Mouse (Mus musculus) adrenal gland, postnatal 10 days (tissue): ENCODE results near the gene Jhy. TPM values are rescaled to one million over a fixed set of nuclear protein-coding genes. Genes with fewer than 3 reads are reported as not detected.

Experiments used
- DNase-seq: peaks from one replicate; pipeline ENCODE4 v3.0.0; 2021; ENCODE audit warnings: mixed read lengths
- total RNA-seq, 2 experiments: library from RNA; stranded (reverse); gene quantifications; 2 replicates each; pipeline ENCODE4 v1.2.3; 2021

Gene Jhy
- total RNA-seq, 2 experiments from 2014 or later, result 0.15 TPM

DNA sequence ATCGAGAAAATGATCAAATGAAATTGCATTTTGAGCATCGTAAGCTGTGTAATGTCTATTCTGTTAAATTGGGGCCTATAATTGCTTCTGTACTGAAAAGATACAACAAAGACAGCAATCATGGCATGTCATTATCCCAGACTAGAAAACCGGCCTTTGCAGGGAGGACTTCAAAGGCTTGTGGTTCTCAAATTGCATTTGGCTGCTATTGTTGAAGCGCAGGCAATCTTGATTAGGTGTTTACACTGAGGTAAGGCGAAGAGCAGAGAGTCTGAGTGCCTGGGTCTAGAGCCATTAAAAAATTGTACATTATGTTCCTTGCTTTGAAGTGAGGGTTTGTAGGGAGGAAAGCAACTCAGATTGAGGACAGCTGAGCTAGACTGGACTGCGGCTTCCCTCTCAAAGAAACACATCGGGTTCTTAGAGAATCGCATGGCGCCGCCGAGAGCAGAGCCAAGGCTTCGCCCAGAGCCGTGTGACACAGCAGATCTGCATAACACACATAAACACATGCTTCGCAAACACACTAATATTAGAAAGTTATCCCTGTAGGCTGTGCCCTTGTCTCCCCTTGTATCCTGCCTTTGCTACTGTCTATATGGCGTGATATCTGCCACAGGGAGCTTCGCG is 36.5 kb downstream of the Jhy start:
- no peak for DNase-seq

DNA sequence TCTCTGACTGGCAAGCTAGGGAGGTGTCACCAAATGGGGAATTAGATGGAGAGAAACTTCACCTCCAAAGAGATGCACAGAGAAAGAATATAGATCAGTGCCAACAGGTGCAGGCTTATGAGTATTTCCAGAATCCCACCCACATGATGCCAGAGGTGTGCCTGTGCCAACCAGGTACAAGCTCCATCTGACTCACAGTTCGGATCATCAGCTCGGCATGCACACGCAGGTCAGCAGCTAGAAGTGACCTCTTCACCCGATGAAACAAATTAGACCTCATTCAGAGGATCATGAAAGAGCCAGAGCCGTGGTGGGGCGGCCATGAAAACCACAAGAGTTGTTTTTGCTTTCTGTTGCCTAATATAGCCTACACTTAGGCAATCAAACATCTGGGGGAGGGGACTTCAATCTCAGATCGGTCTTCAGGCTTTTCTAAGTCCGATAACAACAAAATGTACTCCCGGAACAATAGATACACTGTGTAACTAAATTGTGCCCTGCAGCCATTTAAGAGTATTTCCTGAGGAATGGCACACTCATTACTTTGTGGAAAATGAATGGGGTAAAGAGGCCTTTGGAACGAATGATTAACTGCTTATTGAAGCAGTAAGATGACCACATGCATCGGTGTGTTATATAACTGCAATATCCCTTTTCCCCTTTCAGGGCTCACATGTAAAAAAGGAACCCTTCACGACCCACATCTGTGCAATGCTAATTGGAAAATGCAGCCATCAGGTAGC is 45.9 kb downstream of the Jhy start:
- DNase-seq, result no peak

- no peak for DNase-seq
Observed at GRCm38 (mm10) chr9:40908915-40909314, 55.0 kb downstream of the Jhy start.

GRCm38 (mm10) chr9:40908411-40908810 is 55.5 kb downstream of the Jhy start:
- DNase-seq, result no peak

GRCm38 (mm10) chr9:40907413-40907812 is 56.5 kb downstream of the Jhy start:
- DNase-seq, result no peak

DNA sequence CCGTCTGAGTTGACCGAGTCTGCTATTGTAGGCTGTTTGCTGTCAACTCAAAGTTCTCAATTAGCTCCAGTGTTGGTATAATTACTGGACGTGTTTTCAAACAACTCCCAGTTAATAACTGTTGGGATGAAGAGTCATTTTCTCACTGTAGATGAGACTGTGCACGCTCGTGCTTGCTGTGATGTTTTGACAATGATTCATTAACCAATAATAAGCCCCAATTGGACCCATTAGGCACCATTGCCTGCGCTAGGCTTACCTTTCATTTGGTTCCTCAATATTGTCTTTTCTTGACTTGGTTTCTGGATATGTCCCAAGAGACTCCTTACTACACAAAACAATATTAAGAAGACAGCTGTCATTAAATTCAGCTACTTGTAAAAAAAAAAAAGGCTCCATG is 71.5 kb downstream of the Jhy start:
- DNase-seq, result no peak

GRCm38 (mm10) chr9:40889389-40889788 is 74.5 kb downstream of the Jhy start:
- DNase-seq, result no peak

- DNase-seq, result no peak
Observed at GRCm38 (mm10) chr9:40885669-40886068, 78.2 kb downstream of the Jhy start.

DNA sequence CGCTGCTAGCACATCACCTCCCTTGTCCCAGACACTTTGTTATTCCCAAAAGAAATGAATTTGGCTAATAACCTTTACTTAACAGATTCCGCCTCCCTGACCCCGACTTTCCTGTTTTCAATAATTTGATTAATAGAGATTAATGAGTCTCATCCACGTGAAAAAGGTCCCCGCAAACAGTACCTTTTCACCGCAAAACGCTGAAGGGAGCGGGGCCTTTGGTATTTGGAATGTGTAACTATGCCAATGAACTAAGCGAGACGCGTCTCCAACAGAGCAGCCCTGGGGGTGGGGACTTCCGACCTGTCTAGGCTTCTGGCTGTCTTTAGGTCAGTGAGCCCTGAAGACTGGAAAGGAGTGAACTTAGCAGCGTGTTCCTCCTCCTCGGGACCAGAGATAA is 84.9 kb downstream of the Jhy start:
- DNase-seq, result no peak

- no peak for DNase-seq
Observed at GRCm38 (mm10) chr9:40878291-40878945, 85.5 kb downstream of the Jhy start.

DNA sequence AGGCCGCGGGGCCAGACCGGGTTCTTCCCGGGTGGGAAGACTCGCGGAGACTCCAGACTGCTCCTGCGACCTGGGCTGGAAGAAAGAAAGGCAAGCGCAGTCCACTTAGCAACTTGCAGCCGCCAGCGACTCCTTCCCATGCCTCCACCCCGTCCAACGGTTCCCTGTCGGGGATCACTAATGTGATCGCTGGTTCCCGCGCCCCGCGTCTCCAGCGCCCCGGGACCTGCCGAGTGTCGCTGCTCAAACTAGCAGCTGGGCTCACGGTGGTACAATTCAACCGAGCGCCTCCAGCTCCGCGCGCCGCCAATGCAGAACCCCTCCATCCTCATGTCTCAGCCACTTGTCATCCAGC is 86.1 kb downstream of the Jhy start:
- DNase-seq, result no peak

DNA sequence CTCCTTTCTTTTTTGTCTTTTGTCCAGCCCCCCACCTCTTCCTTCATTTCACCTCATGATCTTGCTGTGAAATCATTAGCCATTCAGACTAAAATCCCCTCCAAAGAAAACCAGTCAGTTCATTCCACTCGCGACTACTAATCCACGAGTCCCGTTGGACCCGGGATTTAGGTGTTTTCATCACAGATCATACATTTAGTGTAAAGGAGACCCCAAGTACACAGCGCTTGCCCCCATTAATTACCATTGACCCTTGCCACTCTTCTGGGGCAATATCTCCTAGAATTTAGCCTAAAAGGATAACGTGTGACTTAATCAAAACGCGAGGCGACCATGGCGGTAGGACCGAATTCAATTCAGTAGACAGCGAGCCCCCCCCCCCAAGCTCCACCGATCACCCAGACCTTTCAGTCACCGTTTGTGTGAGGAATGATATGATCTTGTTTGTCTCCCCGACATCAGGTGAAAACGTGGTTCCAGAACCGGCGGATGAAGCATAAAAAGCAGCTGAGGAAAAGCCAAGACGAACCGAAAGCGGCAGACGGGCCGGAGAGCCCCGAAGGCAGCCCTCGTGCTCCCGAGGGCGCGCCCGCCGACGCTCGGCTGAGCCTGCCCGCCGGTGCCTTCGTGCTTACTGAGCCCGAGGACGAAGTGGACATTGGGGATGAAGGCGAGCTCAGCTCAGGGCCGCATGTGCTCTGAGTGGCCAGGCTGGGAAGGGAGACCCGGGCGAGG is 86.6 kb downstream of the Jhy start:
- DNase-seq, result peak; percentile 6

DNA sequence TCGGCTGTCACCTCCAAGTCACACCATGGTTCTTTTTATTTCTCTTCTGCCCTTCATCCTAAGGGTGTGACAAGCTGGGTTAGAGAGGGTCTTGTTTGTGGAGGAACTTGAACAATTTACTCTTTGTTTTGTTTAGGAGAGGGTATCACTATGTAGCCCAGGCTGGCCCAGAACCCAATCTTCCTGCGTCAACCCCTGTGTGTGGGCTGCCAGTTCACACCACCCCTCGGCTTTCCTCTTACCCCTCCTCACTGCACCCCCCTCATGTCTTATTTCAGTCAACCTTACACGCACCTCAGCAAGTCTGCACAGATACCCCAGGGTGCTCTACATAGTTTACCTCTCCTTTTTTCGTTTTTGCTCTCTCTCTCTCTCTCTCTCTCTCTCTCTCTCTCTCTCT is 87.2 kb downstream of the Jhy start:
- no peak for DNase-seq

- no peak for DNase-seq
Observed at GRCm38 (mm10) chr9:40876164-40876563, 87.8 kb downstream of the Jhy start.

DNA sequence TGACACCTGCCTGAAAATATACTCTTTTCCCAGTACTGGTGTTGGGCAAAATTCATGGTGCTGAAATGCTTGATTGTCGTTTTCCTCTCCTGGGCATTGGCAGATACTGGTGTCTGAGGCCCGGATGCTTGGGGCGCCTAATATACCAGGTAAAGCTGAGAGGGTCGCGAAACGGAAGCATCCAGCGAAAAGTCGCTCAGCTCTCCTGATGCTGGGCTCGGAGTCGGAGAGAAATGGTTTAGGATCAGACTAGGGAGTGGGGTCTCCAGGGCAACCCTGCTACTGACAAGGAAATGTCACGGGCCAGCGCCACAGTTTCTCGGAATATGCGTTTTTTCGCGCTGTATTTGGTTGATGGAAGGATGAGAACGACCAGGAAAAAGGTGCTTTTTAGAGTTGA is 88.5 kb downstream of the Jhy start:
- no peak for DNase-seq

DNA sequence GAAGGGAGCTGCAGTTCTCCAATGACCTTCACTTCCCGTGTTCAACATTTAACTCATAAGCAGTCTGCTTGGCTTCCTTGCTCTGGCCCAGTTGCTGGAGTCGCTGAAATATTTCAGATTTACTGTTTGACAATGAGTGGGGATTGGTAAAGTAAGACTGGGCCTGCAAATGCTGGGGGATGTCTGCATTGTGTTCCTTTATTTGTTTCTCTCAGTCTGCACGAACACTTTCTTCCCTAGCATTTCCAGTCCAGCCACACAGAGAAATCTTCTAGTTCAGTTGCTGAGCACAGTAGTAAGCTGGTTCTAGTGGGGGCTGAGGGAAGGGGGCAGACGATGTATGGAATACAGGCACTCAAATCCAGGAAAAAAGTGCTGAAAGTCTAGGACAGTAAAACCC is 89.0 kb downstream of the Jhy start:
- no peak for DNase-seq

GRCm38 (mm10) chr9:40873556-40874470 is 90.1 kb downstream of the Jhy start, which contains the start of gene Bsx:
Gene Bsx (plus strand): TSS chr9:40874127.
- DNase-seq, result peak; percentile 85

DNA sequence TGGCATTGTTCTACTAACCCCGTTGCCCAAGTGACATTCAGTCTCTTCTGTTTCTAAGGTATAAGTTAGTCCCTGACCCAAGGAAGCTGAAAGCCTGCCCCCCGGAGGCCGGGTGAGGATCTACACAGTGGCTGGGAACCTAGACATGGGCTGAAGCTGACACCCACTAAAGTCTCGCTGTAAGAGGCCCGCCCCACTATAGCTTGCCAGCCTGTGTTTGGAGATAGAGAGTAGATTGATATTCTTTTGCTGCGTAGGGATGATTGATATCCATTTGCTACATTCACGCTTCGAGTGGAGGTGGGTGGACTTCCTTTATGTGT is 91.8 kb downstream of the Jhy start:
- DNase-seq, result peak; percentile 15

DNA sequence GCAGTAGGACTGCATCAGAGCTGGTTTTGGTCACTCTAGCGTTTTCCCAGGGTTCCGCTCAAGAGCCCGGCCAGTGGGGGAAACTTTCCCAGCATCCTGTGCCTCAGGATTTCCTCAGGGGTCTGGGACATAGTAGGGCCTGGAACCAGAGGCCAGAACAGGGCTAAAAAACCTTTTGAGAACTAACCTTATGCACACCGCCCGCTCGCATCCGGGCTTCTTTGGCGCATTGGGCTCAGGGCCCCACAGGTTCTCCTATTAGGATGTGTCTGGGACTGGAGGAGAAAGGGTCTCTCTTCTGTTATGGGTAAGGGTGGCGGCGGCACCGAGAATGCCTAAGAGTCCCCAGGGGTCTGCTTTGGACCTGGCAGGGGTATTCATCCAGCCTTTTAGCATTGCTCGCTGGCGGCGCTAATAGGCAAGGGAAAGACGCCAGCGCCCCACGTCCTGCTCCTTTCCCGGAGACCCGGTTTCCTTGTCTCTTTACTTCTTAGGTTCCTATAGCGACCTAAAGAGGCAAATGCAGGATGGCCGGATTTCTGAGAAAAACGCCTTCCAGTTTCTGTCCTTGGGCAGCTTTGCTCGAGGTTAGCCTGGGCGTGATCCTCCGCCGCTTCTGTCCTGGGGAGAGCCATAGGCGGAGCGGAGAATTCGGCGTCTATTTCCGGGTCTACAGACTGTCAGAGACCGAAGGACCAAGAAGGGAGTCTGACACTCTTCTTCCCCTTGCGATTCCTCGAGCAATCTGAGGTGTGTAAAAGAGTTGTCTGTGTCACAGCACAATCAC is 92.4 kb downstream of the Jhy start:
- DNase-seq, result no peak

- DNase-seq, result no peak
Observed at GRCm38 (mm10) chr9:40870331-40870730, 93.6 kb downstream of the Jhy start.

DNA sequence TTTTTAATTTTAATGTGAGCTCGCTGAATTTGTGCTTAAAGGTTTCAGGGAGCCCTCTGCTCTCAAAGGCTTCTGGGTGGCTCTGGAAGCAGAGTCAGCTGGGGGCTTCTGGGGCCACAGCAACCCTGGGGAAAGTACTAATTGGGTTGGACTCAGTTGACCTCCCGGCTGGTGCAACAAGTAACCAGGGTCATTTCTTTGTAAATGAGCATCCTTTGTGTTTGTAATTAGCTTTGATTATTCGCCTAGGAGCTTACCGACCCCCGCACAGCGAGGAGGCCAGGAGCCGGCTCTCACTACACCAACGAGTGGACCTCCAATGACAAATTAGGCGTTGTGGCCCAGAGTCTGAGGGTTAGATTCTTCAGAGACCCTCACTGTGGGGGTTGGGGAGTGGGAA is 104.7 kb downstream of the Jhy start:
- DNase-seq, result no peak
